Mouse (Mus musculus) heart, adult 2 months (tissue): ENCODE measurements around the gene Slco3a1. TPM values are rescaled to one million over a fixed set of nuclear protein-coding genes. Genes with fewer than 3 reads are reported as not detected.
A peak's percentile ranks its signal among the peaks of the same experiment; 100 is the strongest.

ENCODE experiments used
- DNase-seq, 2 experiments: peaks; one replicate each; pipeline ENCODE4 v3.0.0; 2021
- H3K27ac ChIP-seq: fragments of 200-600 bp; 2 replicates; pipeline ENCODE4 v1.8.1; 2022
- H3K27me3 ChIP-seq: fragments of 200-500 bp; 2 replicates; pipeline ENCODE4 v1.6.1; 2012; ENCODE audit warnings: mild to moderate bottlenecking, low read length, inconsistent platforms, mixed read lengths; ENCODE audit not compliant: control insufficient read depth, insufficient read depth
- H3K36me3 ChIP-seq: fragments of 200-500 bp; 2 replicates; pipeline ENCODE4 v1.6.1; 2012; ENCODE audit warnings: low read length, inconsistent platforms; ENCODE audit not compliant: control insufficient read depth, insufficient read depth
- H3K4me1 ChIP-seq: fragments of 200-500 bp; 2 replicates; pipeline ENCODE4 v1.6.1; 2011; ENCODE audit warnings: low read length; ENCODE audit not compliant: control insufficient read depth, insufficient read depth
- H3K4me3 ChIP-seq: fragments of 200-600 bp; 2 replicates; pipeline ENCODE4 v1.8.1; 2022
- H3K79me2 ChIP-seq: fragments of 200-500 bp; replicated peaks from 2 replicates; pipeline ENCODE4 v1.6.1; 2012; ENCODE audit warnings: mild to moderate bottlenecking, inconsistent platforms, low read length, moderate library complexity, mixed read lengths; ENCODE audit not compliant: control insufficient read depth, insufficient read depth
- H3K9ac ChIP-seq: fragments of 200-500 bp; 2 replicates; pipeline ENCODE4 v1.6.1; 2012; ENCODE audit warnings: low read depth, mild to moderate bottlenecking, control low read depth, inconsistent platforms, low read length, mixed read lengths
- CTCF ChIP-seq: fragments of 200-600 bp; IDR thresholded peaks from 2 replicates; pipeline ENCODE4 v1.8.1; 2022; ENCODE audit warnings: antibody characterized with exemption, mild to moderate bottlenecking, moderate library complexity
- EP300 ChIP-seq: fragments of 200-500 bp; IDR thresholded peaks from 2 replicates; pipeline ENCODE4 v1.6.1; 2011; ENCODE audit warnings: low read depth, low read length, control low read depth; ENCODE audit not compliant: insufficient read depth
- POLR2A ChIP-seq: fragments of 200-500 bp; IDR thresholded peaks from 2 replicates; pipeline ENCODE4 v1.6.1; 2011; ENCODE audit warnings: mild to moderate bottlenecking, low read depth, low read length, control low read depth; ENCODE audit not compliant: insufficient read depth
- WGBS: fragments of 180-500 bp; shearing (Covaris S2); methylation state at CpG from one replicate; pipeline ENCODE4 v1.1.7; 2018; 5-methylcytosine and 5-hydroxymethylcytosine counted together
- intact Hi-C: fragments of 180-260 bp; cut with DNase I; formaldehyde crosslinking; loops from one replicate; pipeline ENCODE4 v1.15.1; 2025
- polyA plus RNA-seq: library from polyadenylated mRNA; depleted of rRNA; stranded (reverse); fragments of >200 nt; gene quantifications from 2 replicates; pipeline ENCODE4 v1.2.3, GENCODE M21; 2012
- total RNA-seq, 2 experiments: library from RNA; stranded (reverse); gene quantifications; 2 replicates each; pipeline ENCODE4 v1.2.3; 2021

Slco3a1 gene
- total and polyA plus RNA-seq, 3 experiments, result 93.1 to 146 (median 124) TPM

- TF ChIP-seq CTCF (peak; percentile 70), EP300 (0 out of 2 replicates have a peak, but pooled peaks have one; percentile 41), POLR2A (no peak)
- peak in 1 of 2 experiments; percentile 34 for DNase-seq
- Histone ChIP-seq H3K27ac (peak overlapping the region; percentile 86), H3K4me1 (peaks cover 21% of the 10 kb centered on the region), H3K27me3 (no peaks in the 10 kb centered on the region), H3K36me3 (no peaks in the 10 kb centered on the region; the same call in 1 of the 2 replicates), H3K9ac (peak overlapping the region; percentile 9; the same call in 1 of the 2 replicates), H3K79me2 (no peaks in the 10 kb centered on the region), H3K4me3 (no peak overlapping the region)
- intact Hi-C loops, result loop anchor here (2.0 kb wide), 4 partner anchors 35 to 131 kb away; partner anchors contain the start of gene Slco3a1
- 55% methylated on average over 9 of the region's 9 CpGs for WGBS
These were observed 130.4 kb downstream of the Slco3a1 start for GRCm38 (mm10) chr7:74423928-74424850.

- peaks cover 21% of the 10 kb centered on the region for H3K4me1 ChIP-seq
- no peaks in the 10 kb centered on the region for H3K79me2 ChIP-seq
- peak; percentile 88 for TF ChIP-seq EP300
- 0 out of 2 replicates have a peak, but pooled peaks have one; percentile 16 for TF ChIP-seq POLR2A
- no peak for TF ChIP-seq CTCF
- H3K27ac ChIP-seq, result peak overlapping the region; percentile 86
- intact Hi-C loops, result loop anchor here (2.0 kb wide), 3 partner anchors 35 to 87 kb away; no protein-coding TSS in a partner anchor
- DNase-seq, result peak in 1 of 2 experiments; percentile 48
- H3K4me3 ChIP-seq, result no peak overlapping the region
- H3K9ac ChIP-seq, result no peak overlapping the region; the same call in 1 of the 2 replicates
- WGBS, result 58% methylated on average over 3 of the region's 3 CpGs
- H3K27me3 ChIP-seq, result no peaks in the 10 kb centered on the region
- no peaks in the 10 kb centered on the region; the same call in 1 of the 2 replicates for H3K36me3 ChIP-seq
These were observed 131.3 kb downstream of the Slco3a1 start for GRCm38 (mm10) chr7:74423316-74423715.

- H3K27me3 ChIP-seq, result no peaks in the 10 kb centered on the region
- H3K4me3 ChIP-seq, result no peak overlapping the region
- TF ChIP-seq EP300 (no peak), CTCF (no peak), POLR2A (no peak)
- 85% methylated on average over 2 of the region's 2 CpGs for WGBS
- H3K4me1 ChIP-seq, result peaks cover 21% of the 10 kb centered on the region
- no peaks in the 10 kb centered on the region for H3K79me2 ChIP-seq
- no peaks in the 10 kb centered on the region; the same call in 1 of the 2 replicates for H3K36me3 ChIP-seq
- no peak for DNase-seq
- peak overlapping the region; percentile 86 for H3K27ac ChIP-seq
- H3K9ac ChIP-seq, result peak overlapping the region; percentile 49
- intact Hi-C loops, result loop anchor here (2.0 kb wide), 3 partner anchors 36 to 88 kb away; no protein-coding TSS in a partner anchor
These were observed 131.8 kb downstream of the Slco3a1 start for GRCm38 (mm10) chr7:74422731-74423130.

GRCm38 (mm10) chr7:74422002-74422401 is 132.6 kb downstream of the Slco3a1 start:
- H3K4me3 ChIP-seq, result peak overlapping the region; percentile 13; the same call in 1 of the 2 replicates
- peak overlapping the region; percentile 49 for H3K9ac ChIP-seq
- WGBS, result 51% methylated on average over 13 of the region's 13 CpGs
- H3K36me3 ChIP-seq, result no peaks in the 10 kb centered on the region; the same call in 1 of the 2 replicates
- H3K4me1 ChIP-seq, result peaks cover 21% of the 10 kb centered on the region
- peak overlapping the region; percentile 86 for H3K27ac ChIP-seq
- TF ChIP-seq POLR2A, result peak; percentile 67; the same call in 1 of the 2 replicates
- TF ChIP-seq CTCF, result no peak
- intact Hi-C loops, result loop anchor here (2.0 kb wide), 3 partner anchors 37 to 89 kb away; no protein-coding TSS in a partner anchor
- no peaks in the 10 kb centered on the region for H3K79me2 ChIP-seq
- H3K27me3 ChIP-seq, result no peaks in the 10 kb centered on the region
- DNase-seq, result peak; percentile 41 to 60

GRCm38 (mm10) chr7:74421591-74421990 is 133.0 kb downstream of the Slco3a1 start:
- no peak for DNase-seq
- H3K27ac ChIP-seq, result peak overlapping the region; percentile 86
- no peaks in the 10 kb centered on the region for H3K27me3 ChIP-seq
- intact Hi-C loops, result no loop called here
- H3K36me3 ChIP-seq, result no peaks in the 10 kb centered on the region; the same call in 1 of the 2 replicates
- peak overlapping the region; percentile 13; the same call in 1 of the 2 replicates for H3K4me3 ChIP-seq
- peak overlapping the region; percentile 40 for H3K9ac ChIP-seq
- no peaks in the 10 kb centered on the region for H3K79me2 ChIP-seq
- H3K4me1 ChIP-seq, result peaks cover 19% of the 10 kb centered on the region
- TF ChIP-seq CTCF (no peak), EP300 (no peak), POLR2A (no peak)
- 56% methylated on average over 2 of the region's 2 CpGs for WGBS
